Mouse (Mus musculus) E14TG2a.4 (cell line): ENCODE measurements around the gene Fam129c.

ENCODE experiments used
- NANOG ChIP-seq: IDR thresholded peaks from 2 replicates; pipeline ENCODE4 v1.6.1; 2014; ENCODE audit warnings: borderline replicate concordance, low read length, mixed read lengths
- POU5F1 ChIP-seq: IDR thresholded peaks from 2 replicates; pipeline ENCODE4 v1.6.1; 2014; ENCODE audit warnings: low read length, borderline replicate concordance

DNA sequence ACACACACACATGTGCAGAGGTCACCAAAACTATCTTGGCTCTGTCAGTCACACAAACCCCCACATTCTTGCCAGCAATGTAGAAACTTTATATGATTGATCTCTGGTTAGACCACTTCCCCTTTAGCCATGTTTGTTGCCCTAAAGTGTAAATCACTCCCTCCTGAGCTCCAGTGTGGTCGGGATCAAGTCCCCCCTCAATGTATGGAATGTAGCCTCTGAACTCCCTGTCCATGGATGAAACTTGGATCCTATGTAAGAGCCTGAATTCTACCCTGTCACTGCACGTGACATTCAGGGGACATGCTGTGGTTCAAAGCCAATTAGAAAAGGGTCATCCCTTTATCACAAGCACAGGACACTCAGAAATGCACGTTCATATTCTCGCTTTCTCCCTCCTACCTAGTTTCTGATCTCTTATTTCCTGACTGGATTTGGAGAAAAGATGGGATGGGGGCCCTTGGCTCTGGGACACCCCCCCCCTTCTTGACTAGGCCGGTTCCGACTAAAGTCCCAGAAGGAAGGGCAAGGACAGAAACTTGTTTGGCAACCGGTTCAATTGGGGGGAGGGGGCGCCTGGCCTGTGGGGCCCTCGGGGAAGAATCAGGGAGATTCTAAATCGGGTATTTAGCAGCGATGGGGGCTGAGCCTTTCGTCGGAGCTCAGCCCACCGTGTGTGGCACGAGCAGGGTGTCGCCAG, 31.1 kb downstream of the Fam129c start:
- TF ChIP-seq POU5F1 (no peak), NANOG (no peak)
